Mouse (Mus musculus) embryo, embryonic 10.5 days (tissue): ENCODE results near the gene Tulp3.
"Not testable (repeated sequence)": the region's sequence is repeated elsewhere in the genome, so short reads cannot be mapped to it uniquely, and the experiment has no call there.

Source experiments
- DNase-seq: peaks from one replicate; pipeline ENCODE4 v3.0.0-alpha.2; 2015; ENCODE audit warnings: low spot score

The Tulp3 gene

GRCm38 (mm10) chr6:128355726-128356416 is at the start of gene Tulp3:
Tulp3 (minus strand) TSS chr6:128355851.
- DNase-seq: peak; percentile 97

- no peak for DNase-seq
Measured at GRCm38 (mm10) chr6:128404708-128405107, 49.1 kb upstream of the Tulp3 start.

GRCm38 (mm10) chr6:128399421-128400185 is 44.0 kb upstream of the Tulp3 start:
- peak; percentile 14 for DNase-seq

GRCm38 (mm10) chr6:128398996-128399395 is 43.3 kb upstream of the Tulp3 start, which contains the start of gene Nrip2:
Nrip2 (plus strand) TSS chr6:128399296.
- DNase-seq: no peak

GRCm38 (mm10) chr6:128397574-128398261 is 42.1 kb upstream of the Tulp3 start:
- no peak for DNase-seq

GRCm38 (mm10) chr6:128390683-128391082 is 35.0 kb upstream of the Tulp3 start:
- DNase-seq: no peak

GRCm38 (mm10) chr6:128389185-128389584 is 33.5 kb upstream of the Tulp3 start:
- DNase-seq: no peak

- no peak for DNase-seq
Measured at GRCm38 (mm10) chr6:128385026-128385425, 29.4 kb upstream of the Tulp3 start.

GRCm38 (mm10) chr6:128383752-128384151 is 28.1 kb upstream of the Tulp3 start:
- no peak for DNase-seq

- no peak for DNase-seq
Measured at GRCm38 (mm10) chr6:128381254-128381653, 25.6 kb upstream of the Tulp3 start.

- not testable (repeated sequence) for DNase-seq
Measured at GRCm38 (mm10) chr6:128380594-128381167, 25.0 kb upstream of the Tulp3 start.

- DNase-seq: no peak
Measured at GRCm38 (mm10) chr6:128379636-128380035, 24.0 kb upstream of the Tulp3 start.

- DNase-seq: no peak
Measured at GRCm38 (mm10) chr6:128376371-128377085, 20.9 kb upstream of the Tulp3 start.

- peak; percentile 72 for DNase-seq
Measured at GRCm38 (mm10) chr6:128375192-128375591, 19.5 kb upstream of the Tulp3 start, which contains the start of the genes Tex52 and Gm44596. Tex52 (plus strand) TSS chr6:128375456. Gm44596 (plus strand) TSS chr6:128375503.

- DNase-seq: no peak
Measured at GRCm38 (mm10) chr6:128370040-128370439, 14.4 kb upstream of the Tulp3 start.

- DNase-seq: no peak
Measured at GRCm38 (mm10) chr6:128366466-128366865, 10.8 kb upstream of the Tulp3 start.

GRCm38 (mm10) chr6:128364721-128365120 is 9.1 kb upstream of the Tulp3 start:
- DNase-seq: no peak

GRCm38 (mm10) chr6:128363007-128363825 is 7.6 kb upstream of the Tulp3 start:
- peak; percentile 66 for DNase-seq

GRCm38 (mm10) chr6:128362381-128363006 is 6.8 kb upstream of the Tulp3 start, which contains the start of the genes Rhno1 and Foxm1:
Rhno1 (minus strand) TSS chr6:128362911.
Foxm1 (plus strand) TSS chr6:128362967.
- DNase-seq: peak; percentile 92

GRCm38 (mm10) chr6:128361901-128362300 is 6.2 kb upstream of the Tulp3 start:
- peak; percentile 31 for DNase-seq
